Mouse (Mus musculus) testis, adult 2 months (tissue): ENCODE measurements around the gene Slc1a5.

Experiments
- CTCF ChIP-seq: fragments of 200-500 bp; IDR thresholded peaks from 2 replicates; pipeline ENCODE4 v1.5.1; 2012; ENCODE audit warnings: low read depth, mild to moderate bottlenecking, inconsistent platforms, low read length, moderate library complexity; ENCODE audit not compliant: control insufficient read depth, insufficient read depth, insufficient replicate concordance
- POLR2A ChIP-seq: fragments of 200-500 bp; IDR thresholded peaks from 2 replicates; pipeline ENCODE4 v1.6.1; 2012; ENCODE audit warnings: low read depth, mild to moderate bottlenecking, inconsistent platforms, low read length, moderate library complexity; ENCODE audit not compliant: control insufficient read depth

DNA sequence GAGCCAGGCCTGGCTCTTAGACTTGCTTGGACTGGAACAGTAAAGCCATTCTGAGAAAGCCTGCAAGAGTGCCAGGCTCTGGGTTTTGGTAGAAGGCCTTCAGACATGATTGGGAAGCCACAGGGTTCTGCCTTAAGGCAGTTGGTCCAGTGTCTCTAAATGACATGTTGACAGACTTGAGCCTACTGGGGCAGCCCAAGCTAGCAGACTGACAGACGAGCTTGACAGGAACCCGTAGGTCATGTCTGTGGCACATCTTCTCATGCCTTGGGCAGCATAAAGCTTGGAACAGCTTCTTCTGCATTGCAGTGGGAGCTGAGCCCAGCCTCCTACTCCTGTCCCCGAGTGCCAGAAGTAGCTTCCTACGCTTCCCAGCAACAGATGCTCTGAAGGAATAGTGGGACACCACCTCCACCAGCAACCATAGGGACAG is 40.5 kb downstream of the Slc1a5 start:
- TF ChIP-seq POLR2A, result no peak
- TF ChIP-seq CTCF, result no peak
